Mouse (Mus musculus) small intestine, adult 2 months (tissue): Measurements from ENCODE around the gene Traf3ip2. TPM values are rescaled to one million over a fixed set of nuclear protein-coding genes. Genes with fewer than 3 reads are reported as not detected.

Experiments
- H3K27ac ChIP-seq: fragments of 200-500 bp; 2 replicates; pipeline ENCODE4 v1.5.1; 2012; ENCODE audit warnings: low read depth, low read length, control low read depth, inconsistent platforms; ENCODE audit not compliant: insufficient read depth
- H3K27me3 ChIP-seq: fragments of 200-500 bp; 2 replicates; pipeline ENCODE4 v1.6.1; 2012; ENCODE audit warnings: mild to moderate bottlenecking, moderate library complexity, low read length, inconsistent platforms; ENCODE audit not compliant: control insufficient read depth, insufficient read depth
- H3K36me3 ChIP-seq: fragments of 200-500 bp; 2 replicates; pipeline ENCODE4 v1.6.1; 2012; ENCODE audit warnings: mild to moderate bottlenecking, low read length, control low read depth, inconsistent platforms; ENCODE audit not compliant: control insufficient read depth, insufficient read depth
- H3K4me1 ChIP-seq: fragments of 200-500 bp; 2 replicates; pipeline ENCODE4 v1.6.1; 2012; ENCODE audit warnings: low read length, inconsistent platforms, mixed read lengths; ENCODE audit not compliant: control insufficient read depth, insufficient read depth, insufficient read length
- H3K4me3 ChIP-seq: fragments of 200-500 bp; 2 replicates; pipeline ENCODE4 v1.5.1; 2012; ENCODE audit warnings: low read depth, mild to moderate bottlenecking, control low read depth, inconsistent platforms, low read length, moderate library complexity
- CTCF ChIP-seq: fragments of 200-500 bp; IDR thresholded peaks from 2 replicates; pipeline ENCODE4 v1.5.1; 2012; ENCODE audit warnings: low read depth, mild to moderate bottlenecking, control low read depth, inconsistent platforms, low read length, moderate library complexity, mixed read lengths; ENCODE audit not compliant: insufficient replicate concordance, insufficient read length; ENCODE audit errors: extremely low read depth
- POLR2A ChIP-seq: fragments of 200-500 bp; IDR thresholded peaks from 2 replicates; pipeline ENCODE4 v1.6.1; 2012; ENCODE audit warnings: low read depth, mild to moderate bottlenecking, control low read depth, inconsistent platforms, low read length, moderate library complexity
- WGBS: fragments of 180-500 bp; shearing (Covaris S2); methylation state at CpG from one replicate; pipeline ENCODE4 v1.1.7; 2018; 5-methylcytosine and 5-hydroxymethylcytosine counted together
- polyA plus RNA-seq: library from polyadenylated mRNA; depleted of rRNA; stranded (reverse); fragments of >200 nt; gene quantifications from 2 replicates; pipeline ENCODE4 v1.2.3, GENCODE M21; 2012; rRNA removed

The Traf3ip2 gene
- polyA plus RNA-seq, 1 experiment = 26.9 TPM

- WGBS = 25% methylated on average over 4 of the region's 4 CpGs
- Histone ChIP-seq H3K36me3 (no peaks in the 10 kb centered on the region), H3K4me1 (peaks cover 3% of the 10 kb centered on the region; the same call in 1 of the 2 replicates), H3K27me3 (no peaks in the 10 kb centered on the region), H3K4me3 (no peak overlapping the region), H3K27ac (no peak overlapping the region; the same call in 1 of the 2 replicates)
- no peak for TF ChIP-seq POLR2A
- no peak for TF ChIP-seq CTCF
Observed at GRCm38 (mm10) chr10:39678199-39678791, 65.6 kb downstream of the Traf3ip2 start.

GRCm38 (mm10) chr10:39681014-39681413 lies 68.3 kb downstream of the Traf3ip2 start:
- no peak overlapping the region for H3K4me3 ChIP-seq
- TF ChIP-seq CTCF (no peak), POLR2A (no peak)
- 37% methylated on average over 4 of the region's 4 CpGs for WGBS
- no peaks in the 10 kb centered on the region for H3K36me3 ChIP-seq
- H3K27me3 ChIP-seq = no peaks in the 10 kb centered on the region
- peaks cover 8% of the 10 kb centered on the region; the same call in 1 of the 2 replicates for H3K4me1 ChIP-seq
- H3K27ac ChIP-seq = no peak overlapping the region

DNA sequence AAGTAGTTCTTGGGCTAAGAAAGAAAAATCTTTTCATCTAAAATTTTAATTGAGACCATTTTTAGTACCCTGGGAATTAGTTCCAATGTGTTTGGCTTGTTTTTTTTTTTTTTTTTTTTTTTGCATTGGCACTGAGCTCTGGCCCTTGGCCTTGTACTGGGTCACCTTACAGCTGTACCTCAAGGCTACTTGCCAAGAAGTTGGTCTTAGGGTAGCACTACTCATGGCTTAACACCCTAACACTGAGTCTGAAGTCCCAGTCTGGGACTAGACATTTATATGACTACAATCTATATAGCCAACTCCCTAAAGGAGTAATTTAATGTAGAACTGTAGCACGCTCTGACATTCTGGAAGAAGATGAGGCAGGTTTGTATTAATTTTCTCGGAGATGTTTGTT lies 69.8 kb downstream of the Traf3ip2 start:
- H3K27ac ChIP-seq = no peak overlapping the region
- 53% methylated on average over 2 of the region's 2 CpGs for WGBS
- no peak for TF ChIP-seq POLR2A
- TF ChIP-seq CTCF = no peak
- H3K4me1 ChIP-seq = peaks cover 8% of the 10 kb centered on the region; the same call in 1 of the 2 replicates
- H3K27me3 ChIP-seq = no peaks in the 10 kb centered on the region
- H3K4me3 ChIP-seq = no peak overlapping the region
- H3K36me3 ChIP-seq = no peaks in the 10 kb centered on the region

DNA sequence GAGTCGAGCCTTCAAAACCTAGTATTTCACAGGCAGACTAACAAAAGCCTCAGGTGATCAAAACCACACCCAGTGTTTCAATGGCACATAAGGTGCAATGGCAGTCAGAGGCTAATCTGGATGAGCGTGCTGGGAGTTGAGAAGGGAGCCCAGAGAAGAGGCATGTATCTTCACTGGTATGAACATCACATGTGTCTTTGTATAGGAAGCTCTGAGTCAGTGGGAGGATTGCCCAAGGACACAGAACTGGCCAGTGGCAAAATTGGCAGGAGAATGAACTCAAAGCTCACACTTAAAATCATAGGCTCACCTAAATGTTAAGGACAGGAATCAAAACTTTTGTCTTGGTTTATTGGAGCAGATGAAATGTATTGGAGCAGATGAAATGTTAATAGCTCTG lies 70.7 kb downstream of the Traf3ip2 start:
- no peak for TF ChIP-seq POLR2A
- peaks cover 7% of the 10 kb centered on the region; the same call in 1 of the 2 replicates for H3K4me1 ChIP-seq
- no peak overlapping the region for H3K4me3 ChIP-seq
- no peaks in the 10 kb centered on the region for H3K36me3 ChIP-seq
- H3K27ac ChIP-seq = no peak overlapping the region
- no peaks in the 10 kb centered on the region for H3K27me3 ChIP-seq
- 60% methylated on average over 2 of the region's 2 CpGs for WGBS

GRCm38 (mm10) chr10:39686811-39687210 lies 74.1 kb downstream of the Traf3ip2 start:
- no peak overlapping the region for H3K27ac ChIP-seq
- H3K27me3 ChIP-seq = no peaks in the 10 kb centered on the region
- TF ChIP-seq CTCF (no peak), POLR2A (no peak)
- H3K4me1 ChIP-seq = peaks cover 4% of the 10 kb centered on the region; the same call in 1 of the 2 replicates
- no peaks in the 10 kb centered on the region for H3K36me3 ChIP-seq
- H3K4me3 ChIP-seq = no peak overlapping the region
- 82% methylated on average over 4 of the region's 4 CpGs for WGBS

GRCm38 (mm10) chr10:39687851-39688250 lies 75.1 kb downstream of the Traf3ip2 start:
- H3K4me3 ChIP-seq = no peak overlapping the region
- no peaks in the 10 kb centered on the region for H3K36me3 ChIP-seq
- TF ChIP-seq CTCF (no peak), POLR2A (no peak)
- WGBS = 59% methylated on average over 3 of the region's 3 CpGs
- H3K27ac ChIP-seq = no peak overlapping the region
- peaks cover 4% of the 10 kb centered on the region; the same call in 1 of the 2 replicates for H3K4me1 ChIP-seq
- H3K27me3 ChIP-seq = no peaks in the 10 kb centered on the region

- H3K4me1 ChIP-seq = no peaks in the 10 kb centered on the region
- H3K4me3 ChIP-seq = no peak overlapping the region
- H3K36me3 ChIP-seq = no peaks in the 10 kb centered on the region
- WGBS = 61% methylated on average over 11 of the region's 11 CpGs
- no peaks in the 10 kb centered on the region for H3K27me3 ChIP-seq
- TF ChIP-seq POLR2A (no peak), CTCF (no peak)
- H3K27ac ChIP-seq = no peak overlapping the region
Observed at GRCm38 (mm10) chr10:39691351-39692064, 78.8 kb downstream of the Traf3ip2 start.

DNA sequence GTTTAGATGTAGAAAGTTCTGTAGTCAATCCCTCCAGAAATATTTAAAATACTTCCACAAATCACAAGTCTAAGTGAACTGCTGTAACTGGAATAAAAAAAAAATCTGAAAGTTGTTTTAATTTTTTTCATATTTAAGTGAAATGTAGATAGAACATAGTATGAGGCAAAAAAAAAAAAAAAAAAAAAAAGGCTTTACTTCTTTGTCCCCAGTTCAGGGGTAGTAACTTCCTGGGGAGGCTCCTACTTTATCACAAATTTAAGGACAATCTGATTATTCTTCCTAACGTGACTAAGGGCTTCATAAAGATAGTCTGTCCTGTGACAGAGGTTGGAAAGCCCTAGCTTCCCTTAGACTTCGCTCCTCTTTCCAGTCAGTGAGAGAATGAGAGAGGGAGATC lies 79.4 kb downstream of the Traf3ip2 start:
- Histone ChIP-seq H3K27me3 (no peaks in the 10 kb centered on the region), H3K4me1 (no peaks in the 10 kb centered on the region), H3K4me3 (no peak overlapping the region), H3K36me3 (no peaks in the 10 kb centered on the region), H3K27ac (no peak overlapping the region)
- no peak for TF ChIP-seq POLR2A
- no peak for TF ChIP-seq CTCF
- WGBS = 52% methylated on average over 2 of the region's 2 CpGs

Other genes starting within 250 kb of the Traf3ip2 start
- 4.6 and 7.3 TPM in 2 replicates for gene Fyn, start 244.1 kb upstream of the Traf3ip2 start, polyA plus RNA-seq
- 1.9 and 3.9 TPM in 2 replicates for gene Rev3l, start 119.2 kb downstream of the Traf3ip2 start, polyA plus RNA-seq